ENCODE assay signal across 8 mouse cellular contexts in the genomic region with DNA sequence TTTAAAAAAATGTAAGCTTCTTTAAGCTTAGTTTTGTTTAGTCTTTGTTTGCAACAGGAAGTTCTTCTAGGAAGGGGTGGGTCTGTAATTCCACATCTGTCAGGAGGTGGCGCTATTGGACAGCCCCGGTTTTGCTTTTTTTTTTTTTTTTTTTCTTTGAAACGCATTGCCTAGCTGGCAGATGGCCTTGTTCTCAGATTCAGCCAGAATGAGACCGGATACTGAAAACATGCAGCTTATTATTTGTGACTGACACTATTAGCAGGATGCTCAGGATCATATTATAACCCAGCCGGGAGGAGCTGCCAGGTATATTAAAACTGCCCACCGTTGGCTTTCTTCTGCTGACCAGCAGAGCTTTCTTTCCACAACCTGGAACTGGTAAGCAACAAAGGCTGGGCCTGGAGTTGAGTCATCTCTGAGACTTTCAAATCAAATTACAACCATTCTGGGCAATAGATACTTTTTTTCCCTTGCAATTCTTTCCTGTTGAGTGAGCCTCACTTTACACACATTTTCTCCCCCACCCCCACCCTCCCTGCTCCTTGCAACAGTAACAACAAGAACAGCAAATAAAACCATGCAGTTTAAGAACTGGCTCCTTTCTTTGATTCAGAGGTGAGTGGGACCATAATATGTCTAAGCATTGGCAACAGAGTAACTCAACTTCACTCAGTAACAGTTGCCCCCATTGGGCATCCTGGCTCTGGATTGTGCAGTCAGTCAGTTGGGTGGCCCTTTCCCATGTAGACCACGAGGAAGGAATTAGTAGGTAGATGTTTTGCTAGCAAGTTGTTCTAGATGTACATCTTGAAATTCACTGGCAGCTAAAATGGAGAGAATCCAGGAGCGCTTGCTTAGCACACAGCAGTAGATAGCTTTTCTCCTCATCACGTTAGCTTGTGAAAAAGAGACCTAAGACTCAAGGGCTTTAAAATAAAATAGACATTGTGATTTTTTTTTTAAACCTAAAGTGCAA.
A peak's percentile ranks its signal among the peaks of the same experiment; 100 is the strongest.
DNase-seq lines count a peak whose midpoint lies in the region; ATAC-seq and TF ChIP-seq lines count a peak whose summit lies in the region.

No protein-coding gene starts in this region.

- intact Hi-C loops in left cerebral cortex, postnatal 36 days (cut with DNase I), result loop anchor here (1.0 to 10.0 kb wide), 6 partner anchors 43 to 285 kb away; a partner anchor contains a TSS

- 0 out of 2 replicates have a peak, but pooled peaks have one; percentile 19 for ATAC-seq in intestine, postnatal 0 days
- peak; percentile 23; the same call in 1 of the 2 replicates for ATAC-seq in midbrain, embryonic 16.5 days

- no peaks in the 10 kb centered on the region for H3K36me3 ChIP-seq in intestine, postnatal 0 days (ENCODE audit: control insufficient read depth, insufficient read depth)
- no peaks in the 10 kb centered on the region for H3K36me3 ChIP-seq in midbrain, embryonic 16.5 days (ENCODE audit: control insufficient read depth, insufficient read depth, low read length)
- H3K36me3 ChIP-seq in splenic B cell, adult 2 months (ENCODE audit: control insufficient read depth, insufficient read depth, low read length, poor library complexity, severe bottlenecking), result no peaks in the 10 kb centered on the region

- H3K27me3 ChIP-seq in intestine, postnatal 0 days (replicated peaks; ENCODE audit: control insufficient read depth, insufficient read depth, low read length), result no peaks in the 10 kb centered on the region
- no peaks in the 10 kb centered on the region for H3K27me3 ChIP-seq in midbrain, embryonic 16.5 days (ENCODE audit: control insufficient read depth, insufficient read depth, low read depth, low read length)
- H3K27me3 ChIP-seq in splenic B cell, adult 2 months (ENCODE audit: control insufficient read depth, insufficient read depth, low read length, poor library complexity, severe bottlenecking), result no peaks in the 10 kb centered on the region

- peak; percentile 92 for TF ChIP-seq CTCF in intestine, postnatal 0 days (IDR thresholded peaks at IDR 0.05; ENCODE audit: low read depth)

- no peak overlapping the region for H3K9ac ChIP-seq in intestine, postnatal 0 days (ENCODE audit: low read depth, low read length)
- H3K9ac ChIP-seq in midbrain, embryonic 16.5 days (ENCODE audit: low read depth, low read length), result no peak overlapping the region

- H3K9me3 ChIP-seq in intestine, postnatal 0 days (ENCODE audit: control insufficient read depth), result no peaks in the 10 kb centered on the region
- H3K9me3 ChIP-seq in midbrain, embryonic 16.5 days (replicated peaks; ENCODE audit: control insufficient read depth, low read length, poor library complexity, severe bottlenecking), result no peaks in the 10 kb centered on the region

- no peaks in the 10 kb centered on the region for H3K4me1 ChIP-seq in intestine, postnatal 0 days (replicated peaks; ENCODE audit: control insufficient read depth, insufficient read depth, low read length)
- H3K4me1 ChIP-seq in midbrain, embryonic 16.5 days (ENCODE audit: control insufficient read depth, insufficient read depth, low read length), result peaks cover 8% of the 10 kb centered on the region; the same call in 1 of the 2 replicates

- no peak overlapping the region for H3K4me3 ChIP-seq in intestine, postnatal 0 days (ENCODE audit: low read depth, low read length)
- no peak overlapping the region for H3K4me3 ChIP-seq in midbrain, embryonic 16.5 days (ENCODE audit: low read depth, low read length)

- peak; percentile 65 for DNase-seq in 3134 (ENCODE audit: extremely low read depth, insufficient read length, low spot score)
- peak; percentile 43 for DNase-seq in adrenal gland, adult 8-10 months
- DNase-seq in embryo, embryonic 9.5 days (ENCODE audit: extremely low spot score), result peak; percentile 78
- DNase-seq in heart, adult 11 months, result peak; percentile 96
- peak; percentile 57 to 70 for DNase-seq in left cerebral cortex, postnatal 36 days (ENCODE audit: low spot score in 2 of 2)
- peak; percentile 90 for DNase-seq in splenic B cell, adult 2 months (ENCODE audit: low read depth, low spot score)

- H3K27ac ChIP-seq in intestine, postnatal 0 days (ENCODE audit: low read depth, low read length), result peak overlapping the region; percentile 41; the same call in 1 of the 2 replicates
- H3K27ac ChIP-seq in midbrain, embryonic 16.5 days (ENCODE audit: low read length), result peak overlapping the region; percentile 55

- H3K4me2 ChIP-seq in intestine, postnatal 0 days (replicated peaks; ENCODE audit: low read depth), result no peak overlapping the region
- no peak overlapping the region for H3K4me2 ChIP-seq in midbrain, embryonic 16.5 days (ENCODE audit: low read length)

- 35% methylated on average over 9 of the region's 9 CpGs for whole genome bisulfite sequencing in intestine, postnatal 0 days
- WGBS in midbrain, embryonic 16.5 days, result 28% methylated on average over 9 of the region's 9 CpGs

Comparison
In these comparisons a context has a peak if more than half of its experiments do, and no peak if none do; other contexts are left out.
1. DNase-seq: peak in every context shown above with its lines; median percentile 96 in heart, adult 11 months; 90 in splenic B cell, adult 2 months; 78 in embryo, embryonic 9.5 days; 65 in 3134; 64 in left cerebral cortex, postnatal 36 days; 43 in adrenal gland, adult 8-10 months.